Mouse (Mus musculus): ENCODE data around the gene Tcerg1l. TPM values are rescaled to one million over a fixed set of nuclear protein-coding genes. Genes with fewer than 3 reads are reported as not detected.

Tcerg1l gene
- polyA plus RNA-seq, 1 experiment = 5.3 TPM

GRCm38 (mm10) chr7:138248176-138248575, 149.4 kb downstream of the Tcerg1l start:
- no peak for TF ChIP-seq POLR2A (IDR thresholded peaks at IDR 0.05; ENCODE audit: borderline replicate concordance, insufficient read depth, low read length)
- peak; percentile 43; the same call in 1 of the 2 replicates for TF ChIP-seq CTCF (IDR thresholded peaks at IDR 0.05; ENCODE audit: borderline replicate concordance, insufficient read depth, low read depth, low read length)
- Histone ChIP-seq H3K27ac (ENCODE audit: insufficient read depth, low read length) (no peak overlapping the region), H3K4me3 (replicated peaks; ENCODE audit: insufficient read depth, low read depth, low read length) (no peak overlapping the region), H3K4me1 (ENCODE audit: control insufficient read depth, insufficient read depth, low read length) (no peaks in the 10 kb centered on the region), H3K27me3 (ENCODE audit: control insufficient read depth, insufficient read depth, low read length) (no peaks in the 10 kb centered on the region)
- DNase-seq = peak in 1 of 2 experiments; percentile 10
- 67% methylated on average over 3 of the region's 3 CpGs for WGBS

- TF ChIP-seq CTCF (IDR thresholded peaks at IDR 0.05; ENCODE audit: borderline replicate concordance, insufficient read depth, low read depth, low read length) = no peak
- no peak for TF ChIP-seq POLR2A (IDR thresholded peaks at IDR 0.05; ENCODE audit: borderline replicate concordance, insufficient read depth, low read length)
- no peak overlapping the region for H3K27ac ChIP-seq (ENCODE audit: insufficient read depth, low read length)
These were observed 150.8 kb downstream of the Tcerg1l start for GRCm38 (mm10) chr7:138246684-138247083.

DNA sequence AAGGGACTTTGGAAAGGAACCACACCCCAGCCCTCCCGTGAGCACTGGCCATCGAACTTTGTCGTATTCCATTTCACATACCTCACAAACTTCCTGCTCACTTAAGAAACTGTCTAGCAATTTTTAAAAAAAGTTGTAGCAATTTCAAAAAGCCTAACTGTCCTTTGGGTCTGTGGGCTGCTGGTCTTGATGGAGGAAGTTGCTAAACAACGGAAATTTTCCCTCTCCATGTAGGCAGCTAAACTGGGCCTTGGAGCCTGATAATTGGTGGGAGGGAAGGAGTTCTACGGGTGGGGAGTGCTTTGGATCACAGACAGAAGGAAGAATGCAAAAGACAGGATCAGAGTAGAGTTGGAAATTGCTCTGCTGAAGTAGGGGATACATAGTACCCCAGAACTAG, 155.3 kb downstream of the Tcerg1l start:
- no peak overlapping the region for H3K27ac ChIP-seq (ENCODE audit: insufficient read depth, low read length)
- no peak overlapping the region for H3K4me3 ChIP-seq (replicated peaks; ENCODE audit: insufficient read depth, low read depth, low read length)
- H3K27me3 ChIP-seq (ENCODE audit: control insufficient read depth, insufficient read depth, low read length) = no peaks in the 10 kb centered on the region
- TF ChIP-seq POLR2A (IDR thresholded peaks at IDR 0.05; ENCODE audit: borderline replicate concordance, insufficient read depth, low read length) (no peak), CTCF (IDR thresholded peaks at IDR 0.05; ENCODE audit: borderline replicate concordance, insufficient read depth, low read depth, low read length) (no peak)
- H3K4me1 ChIP-seq (ENCODE audit: control insufficient read depth, insufficient read depth, low read length) = no peaks in the 10 kb centered on the region
- DNase-seq = no peak
- WGBS = 94% methylated on average over 5 of the region's 5 CpGs

More at GRCm38 (mm10) chr7:138246684-138247083, 150.8 kb downstream of the Tcerg1l start:
- DNase-seq = peak in 1 of 2 experiments; percentile 20
- 6% methylated on average over 2 of the region's 2 CpGs for WGBS
- Histone ChIP-seq H3K27me3 (ENCODE audit: control insufficient read depth, insufficient read depth, low read length) (no peaks in the 10 kb centered on the region), H3K4me1 (ENCODE audit: control insufficient read depth, insufficient read depth, low read length) (no peaks in the 10 kb centered on the region), H3K4me3 (replicated peaks; ENCODE audit: insufficient read depth, low read depth, low read length) (no peak overlapping the region)

DNA sequence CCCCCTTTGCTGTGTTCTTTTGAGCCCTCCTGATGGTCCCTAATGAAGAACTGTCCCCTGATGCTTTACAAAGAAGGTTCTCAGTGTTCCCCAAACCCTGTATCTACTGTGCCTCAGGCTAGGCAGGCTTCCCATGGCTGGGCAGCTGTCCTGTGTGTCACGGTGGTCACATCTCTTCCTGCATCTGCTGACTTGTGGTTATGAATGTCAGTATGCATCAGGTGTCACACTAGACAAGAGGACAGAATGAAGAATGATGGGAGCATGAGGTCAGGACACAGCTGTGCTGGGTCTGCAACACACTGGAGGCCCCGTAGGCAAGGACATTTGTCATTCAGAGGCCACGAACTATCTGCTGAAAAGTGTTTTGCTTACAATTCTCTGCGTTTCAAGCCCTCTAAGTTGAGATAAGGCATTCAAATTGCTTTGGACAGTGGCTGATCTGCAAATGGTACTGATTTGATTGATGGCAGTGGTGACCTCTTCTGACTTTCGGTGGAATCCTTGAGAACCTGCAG, 159.8 kb downstream of the Tcerg1l start:
- H3K27ac ChIP-seq (ENCODE audit: insufficient read depth, low read length) = no peak overlapping the region
- H3K4me1 ChIP-seq (ENCODE audit: control insufficient read depth, insufficient read depth, low read length) = no peaks in the 10 kb centered on the region
- TF ChIP-seq POLR2A (IDR thresholded peaks at IDR 0.05; ENCODE audit: borderline replicate concordance, insufficient read depth, low read length) (no peak), CTCF (IDR thresholded peaks at IDR 0.05; ENCODE audit: borderline replicate concordance, insufficient read depth, low read depth, low read length) (no peak)
- DNase-seq = no peak
- no peaks in the 10 kb centered on the region for H3K27me3 ChIP-seq (ENCODE audit: control insufficient read depth, insufficient read depth, low read length)
- no peak overlapping the region for H3K4me3 ChIP-seq (replicated peaks; ENCODE audit: insufficient read depth, low read depth, low read length)
- 80% methylated on average over 5 of the region's 5 CpGs for WGBS

DNA sequence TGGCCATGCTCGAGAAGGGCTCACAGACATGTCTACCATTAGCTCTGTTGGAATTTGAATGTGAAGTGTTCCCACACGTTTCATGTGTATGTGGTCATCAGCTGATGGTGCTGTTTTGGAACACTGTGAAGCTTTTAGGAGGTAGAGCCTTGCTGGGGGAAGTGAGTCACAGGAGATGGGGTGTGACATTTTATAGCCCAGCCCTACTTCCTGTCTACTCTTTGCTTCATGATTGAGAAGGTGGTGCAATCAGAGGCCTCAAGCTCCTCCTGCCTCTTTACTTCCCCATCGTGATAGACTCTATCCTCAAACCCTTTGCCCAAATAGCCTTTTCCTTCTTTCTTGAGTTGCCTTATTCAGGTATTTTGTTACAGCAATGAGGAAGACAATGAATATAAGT, 173.3 kb downstream of the Tcerg1l start:
- 84% methylated on average over 3 of the region's 3 CpGs for WGBS
- H3K27ac ChIP-seq (ENCODE audit: insufficient read depth, low read length) = no peak overlapping the region

GRCm38 (mm10) chr7:138222951-138223350, 174.6 kb downstream of the Tcerg1l start:
- H3K4me1 ChIP-seq (ENCODE audit: control insufficient read depth, insufficient read depth, low read length) = no peaks in the 10 kb centered on the region
- DNase-seq = no peak
- H3K27me3 ChIP-seq (ENCODE audit: control insufficient read depth, insufficient read depth, low read length) = no peaks in the 10 kb centered on the region; the same call in 1 of the 2 replicates
- WGBS = 81% methylated on average over 4 of the region's 4 CpGs
- TF ChIP-seq POLR2A (IDR thresholded peaks at IDR 0.05; ENCODE audit: borderline replicate concordance, insufficient read depth, low read length) (no peak), CTCF (IDR thresholded peaks at IDR 0.05; ENCODE audit: borderline replicate concordance, insufficient read depth, low read depth, low read length) (no peak)
- no peak overlapping the region for H3K4me3 ChIP-seq (replicated peaks; ENCODE audit: insufficient read depth, low read depth, low read length)
- no peak overlapping the region for H3K27ac ChIP-seq (ENCODE audit: insufficient read depth, low read length)

More for the DNA sequence above, 173.3 kb downstream of the Tcerg1l start:
- no peak for DNase-seq
- H3K27me3 ChIP-seq (ENCODE audit: control insufficient read depth, insufficient read depth, low read length) = no peaks in the 10 kb centered on the region
- TF ChIP-seq POLR2A (IDR thresholded peaks at IDR 0.05; ENCODE audit: borderline replicate concordance, insufficient read depth, low read length) (no peak), CTCF (IDR thresholded peaks at IDR 0.05; ENCODE audit: borderline replicate concordance, insufficient read depth, low read depth, low read length) (no peak)
- no peaks in the 10 kb centered on the region for H3K4me1 ChIP-seq (ENCODE audit: control insufficient read depth, insufficient read depth, low read length)
- no peak overlapping the region for H3K4me3 ChIP-seq (replicated peaks; ENCODE audit: insufficient read depth, low read depth, low read length)

- no peaks in the 10 kb centered on the region; the same call in 1 of the 2 replicates for H3K27me3 ChIP-seq (ENCODE audit: control insufficient read depth, insufficient read depth, low read length)
- TF ChIP-seq POLR2A (IDR thresholded peaks at IDR 0.05; ENCODE audit: borderline replicate concordance, insufficient read depth, low read length) = no peak
- H3K4me1 ChIP-seq (ENCODE audit: control insufficient read depth, insufficient read depth, low read length) = no peaks in the 10 kb centered on the region
- DNase-seq = peak; percentile 52 to 64
- no peak overlapping the region for H3K27ac ChIP-seq (ENCODE audit: insufficient read depth, low read length)
- 41% methylated on average over 6 of the region's 6 CpGs for WGBS
- H3K4me3 ChIP-seq (replicated peaks; ENCODE audit: insufficient read depth, low read depth, low read length) = no peak overlapping the region
These were observed 179.9 kb downstream of the Tcerg1l start for GRCm38 (mm10) chr7:138217556-138218098.

GRCm38 (mm10) chr7:138215177-138215830, 182.2 kb downstream of the Tcerg1l start:
- Histone ChIP-seq H3K27me3 (ENCODE audit: control insufficient read depth, insufficient read depth, low read length) (no peaks in the 10 kb centered on the region; the same call in 1 of the 2 replicates), H3K4me3 (replicated peaks; ENCODE audit: insufficient read depth, low read depth, low read length) (no peak overlapping the region), H3K27ac (ENCODE audit: insufficient read depth, low read length) (no peak overlapping the region), H3K4me1 (ENCODE audit: control insufficient read depth, insufficient read depth, low read length) (no peaks in the 10 kb centered on the region)
- WGBS = 77% methylated on average over 15 of the region's 15 CpGs
- no peak for DNase-seq
- no peak for TF ChIP-seq POLR2A (IDR thresholded peaks at IDR 0.05; ENCODE audit: borderline replicate concordance, insufficient read depth, low read length)
